Mouse (Mus musculus) brain, embryonic 18.5 days (tissue): ENCODE measurements at regions not wholly inside any gene's neighbourhood (a gene's known extent, or its start where the extent isn't known, plus 50 kb on each side); places are given as distances from the start of the nearest gene placed in this dataset.

ENCODE experiments used
- DNase-seq: peaks from one replicate; pipeline ENCODE4 v3.0.0-alpha.2; 2012; ENCODE audit warnings: low read depth, low spot score

GRCm38 (mm10) chr10:29635828-29636227 lies 100.2 kb upstream of the Rspo3 start:
- DNase-seq: no peak

- no peak for DNase-seq
Observed at GRCm38 (mm10) chr10:29595455-29595854, 59.8 kb upstream of the Rspo3 start.

GRCm38 (mm10) chr10:29594969-29595368 lies 59.3 kb upstream of the Rspo3 start:
- DNase-seq: no peak

GRCm38 (mm10) chr10:29592906-29593305 lies 57.2 kb upstream of the Rspo3 start:
- DNase-seq: no peak

GRCm38 (mm10) chr10:29590187-29590586 lies 54.5 kb upstream of the Rspo3 start:
- no peak for DNase-seq

- no peak for DNase-seq
Observed at GRCm38 (mm10) chr10:29589739-29590138, 54.1 kb upstream of the Rspo3 start.
